Mouse (Mus musculus) layer of hippocampus, adult 18-20 months (tissue): ENCODE measurements at regions not wholly inside any gene's neighbourhood (a gene's known extent, or its start where the extent isn't known, plus 50 kb on each side); places are given as distances from the start of the nearest gene placed in this dataset.

ENCODE experiments used
- DNase-seq, 2 experiments: peaks; one replicate each; pipeline ENCODE4 v3.0.0; 2022; ENCODE audit warnings: low spot score in 2 of 2

DNA sequence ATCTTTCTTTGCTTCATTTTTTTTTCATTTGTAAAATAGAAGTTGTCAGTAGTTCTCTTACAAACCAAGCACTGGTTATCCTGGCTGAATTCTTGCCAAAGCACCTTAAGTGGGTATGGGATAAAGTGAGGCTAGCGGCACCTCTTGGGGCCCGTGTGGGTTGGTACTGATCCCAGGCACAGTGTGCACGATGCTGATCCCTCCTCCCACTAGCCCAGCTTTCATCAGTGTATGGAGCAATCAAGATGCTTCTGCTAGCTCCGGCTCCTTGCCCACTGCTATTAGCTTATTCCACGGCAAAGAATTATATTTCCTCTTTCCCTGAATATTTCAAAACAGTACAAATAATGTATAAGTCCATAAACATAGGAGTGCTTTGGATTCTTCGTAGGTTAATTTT is 307.4 kb upstream of the Npvf start:
- DNase-seq = peak in 1 of 2 experiments; percentile 26

DNA sequence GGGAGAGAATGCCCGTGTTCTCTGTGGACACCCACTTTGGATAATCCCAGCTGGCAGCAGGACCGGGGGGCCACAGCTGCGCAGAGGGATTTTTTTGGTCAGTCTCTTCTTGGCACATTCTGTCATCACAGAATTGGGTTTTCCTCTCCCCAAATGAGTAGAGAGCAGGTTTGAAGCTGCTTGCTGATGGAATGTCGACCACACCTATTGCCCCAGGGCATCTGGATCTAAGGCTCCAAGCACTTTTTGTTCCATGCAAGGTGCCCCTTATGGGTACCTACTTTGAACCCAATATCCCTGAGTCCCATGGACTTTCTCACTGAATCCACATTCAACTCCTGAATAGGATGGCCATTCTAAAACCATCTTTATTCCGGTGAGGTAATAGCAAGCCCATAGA is 314.3 kb upstream of the Npvf start:
- no peak for DNase-seq

DNA sequence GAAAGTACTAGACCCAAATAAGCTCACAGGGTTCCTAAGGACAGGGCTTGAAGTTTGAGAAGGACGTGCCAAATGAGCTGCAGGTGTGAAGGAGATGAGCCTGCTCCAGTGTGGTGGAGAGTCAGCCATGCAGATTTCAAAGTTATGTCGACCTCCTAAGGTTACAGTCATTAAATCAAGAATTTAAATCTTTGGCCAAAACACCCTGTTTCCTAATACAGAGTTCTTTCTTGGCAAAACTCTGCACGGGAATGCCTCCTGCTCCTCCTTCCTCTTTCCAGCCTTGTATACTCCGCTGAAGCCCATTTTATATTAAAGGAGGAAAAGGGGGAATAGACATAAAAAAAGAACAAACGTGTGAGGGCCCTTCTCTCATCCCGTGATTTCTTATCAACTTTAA is 315.1 kb upstream of the Npvf start:
- no peak for DNase-seq

DNA sequence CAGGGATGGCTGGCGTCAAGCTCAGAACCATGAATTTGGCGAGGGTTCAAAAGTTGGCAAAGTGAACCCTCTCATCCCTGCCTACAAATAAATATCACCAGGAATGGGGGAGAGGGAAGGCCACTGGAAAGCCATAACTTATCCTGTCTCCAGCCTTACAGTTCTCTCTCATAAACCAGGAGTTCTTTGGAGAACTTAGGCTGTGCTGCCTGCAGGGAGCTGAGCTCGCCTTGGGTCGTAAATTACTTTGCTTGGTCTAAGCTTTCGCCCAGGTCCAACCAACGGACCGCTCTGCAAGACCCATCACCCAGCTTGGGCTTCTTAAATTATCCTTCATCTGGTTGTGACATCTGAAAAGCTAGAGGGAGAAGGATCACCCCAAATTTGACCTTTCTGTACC is 315.8 kb upstream of the Npvf start:
- DNase-seq = no peak

DNA sequence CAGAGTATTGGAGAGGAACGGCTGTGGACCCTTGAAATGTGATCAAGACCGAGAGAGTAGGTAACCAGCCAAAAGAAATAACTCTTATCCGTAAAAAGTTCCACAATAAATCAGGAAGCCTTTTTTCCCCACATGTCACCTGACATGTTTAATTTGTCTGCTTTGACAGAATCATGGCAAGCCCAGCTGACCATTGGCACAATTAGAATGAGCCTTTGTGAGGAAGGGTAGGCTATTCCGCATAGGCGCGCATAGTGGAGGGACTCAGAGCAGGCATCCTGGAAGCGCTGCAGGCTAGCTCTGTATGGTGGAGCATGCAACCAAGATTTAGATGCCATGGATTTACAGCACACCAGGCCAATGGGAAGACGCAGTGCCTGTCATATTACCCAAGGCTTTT is 316.5 kb upstream of the Npvf start:
- DNase-seq = no peak

DNA sequence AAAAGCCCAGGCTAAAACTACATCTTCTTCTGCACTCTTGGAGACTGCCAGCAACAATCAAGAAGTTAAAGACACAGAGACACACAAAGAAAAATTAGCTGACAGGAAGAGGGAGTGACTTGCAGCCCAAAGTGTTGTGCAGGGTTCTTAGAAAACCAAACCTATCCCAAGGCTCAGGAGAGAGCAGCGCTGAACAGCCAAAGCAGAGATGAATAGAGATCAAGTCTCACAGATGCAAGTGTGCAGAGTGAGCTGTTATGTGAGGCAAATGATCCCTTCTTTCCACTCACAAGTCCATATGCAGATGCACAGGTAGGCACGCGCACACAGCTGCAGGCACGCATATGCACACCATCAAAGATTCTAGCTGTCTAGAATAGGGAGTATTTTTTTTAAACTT is 318.0 kb upstream of the Npvf start:
- no peak for DNase-seq

DNA sequence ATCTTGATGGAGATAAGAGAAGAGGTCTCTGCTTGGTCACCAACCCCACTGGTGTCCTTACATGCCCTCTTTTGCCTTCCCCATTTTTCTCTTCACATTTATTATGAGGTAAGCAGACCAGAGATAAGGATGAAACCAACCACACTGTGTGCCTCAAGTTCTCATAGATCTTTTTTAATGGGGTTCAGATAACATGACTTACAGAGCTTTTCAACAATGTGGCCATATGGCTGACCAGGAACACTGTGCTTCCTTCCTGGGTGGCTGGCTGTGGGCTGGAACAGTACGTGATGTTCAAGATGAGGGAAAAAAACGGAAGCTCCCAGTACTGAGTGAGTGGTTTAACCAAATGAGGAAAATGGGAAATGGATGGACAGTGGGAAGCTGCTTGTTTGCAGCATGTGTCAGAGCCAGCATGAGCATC is 319.0 kb upstream of the Npvf start:
- peak in 1 of 2 experiments; percentile 24 for DNase-seq

DNA sequence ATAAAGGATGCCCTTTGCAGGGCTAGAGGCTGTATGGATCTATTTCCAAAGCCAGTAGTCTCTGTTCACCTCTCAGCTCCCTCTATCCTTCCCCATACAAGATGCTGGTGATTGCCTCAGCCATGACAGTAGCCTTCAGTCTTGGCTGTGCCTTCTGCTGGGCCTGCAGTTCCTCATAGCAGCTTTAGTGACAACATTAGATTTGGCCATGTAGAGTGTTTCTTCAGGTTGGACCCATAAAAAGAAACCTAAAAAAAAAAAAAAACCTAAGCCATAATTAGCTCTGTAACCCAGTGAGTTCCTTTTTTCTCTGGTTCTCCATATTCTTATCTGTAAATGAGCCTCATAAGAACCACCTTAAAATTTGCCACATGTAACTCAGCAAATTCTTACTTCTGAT is 319.6 kb upstream of the Npvf start:
- no peak for DNase-seq

DNA sequence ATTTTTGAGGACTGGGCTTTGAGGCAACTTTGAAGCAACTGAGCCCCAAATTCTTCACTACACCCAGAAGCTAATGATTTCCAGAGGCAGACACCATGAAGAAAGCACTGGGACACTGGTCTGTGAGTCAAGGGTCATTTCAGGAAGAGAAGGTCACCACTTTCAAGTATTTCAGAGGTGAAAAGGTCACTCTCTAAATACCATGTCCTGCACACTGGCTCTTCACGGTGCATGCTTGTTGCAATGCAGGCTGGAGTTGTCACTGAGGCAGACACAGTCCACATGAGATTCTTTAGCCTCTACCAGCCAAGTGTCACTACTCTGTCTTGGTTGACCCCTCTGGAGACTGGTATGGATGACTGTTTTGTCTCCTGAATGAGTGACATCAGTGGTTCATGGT is 320.7 kb upstream of the Npvf start:
- no peak for DNase-seq

DNA sequence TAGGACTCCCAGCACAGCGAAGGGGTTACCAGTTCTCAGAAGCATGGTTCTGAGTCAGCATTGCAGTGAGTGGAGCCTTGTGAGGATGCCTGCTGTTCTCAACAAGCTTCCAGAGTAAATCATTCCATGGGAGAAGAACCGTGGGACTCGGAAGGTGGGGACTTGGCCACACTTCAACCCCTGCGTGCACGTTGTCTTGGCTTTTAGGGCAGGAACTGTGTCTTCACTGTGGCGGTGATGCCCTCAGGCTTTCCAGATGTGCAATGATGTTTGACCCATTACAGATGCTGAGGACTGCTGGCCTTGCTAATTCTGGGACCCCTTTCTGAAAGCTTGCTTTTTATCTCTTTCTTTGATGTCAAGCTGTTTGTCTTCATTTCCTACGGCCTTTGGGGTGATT is 322.7 kb upstream of the Npvf start:
- no peak for DNase-seq

DNA sequence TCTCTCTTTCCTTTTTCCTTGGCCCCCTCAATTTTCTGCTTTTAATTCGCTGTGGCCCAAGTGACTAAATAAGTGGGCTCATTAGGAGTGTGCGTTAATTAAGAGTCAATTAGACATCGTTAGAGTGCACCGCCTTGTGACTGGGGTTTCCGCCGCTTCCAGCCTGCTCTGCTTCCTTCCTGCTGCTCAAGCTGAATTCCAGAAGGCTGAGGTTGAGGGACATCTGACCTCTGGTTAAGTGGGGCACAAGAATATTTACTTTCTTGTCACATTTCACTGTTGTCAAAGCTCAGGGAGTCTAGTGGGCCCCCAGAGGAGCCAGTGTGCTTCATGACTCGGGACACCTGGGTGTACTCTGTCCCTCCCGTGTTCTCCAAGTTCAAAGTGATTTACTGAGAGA is 323.1 kb upstream of the Npvf start:
- DNase-seq = no peak

DNA sequence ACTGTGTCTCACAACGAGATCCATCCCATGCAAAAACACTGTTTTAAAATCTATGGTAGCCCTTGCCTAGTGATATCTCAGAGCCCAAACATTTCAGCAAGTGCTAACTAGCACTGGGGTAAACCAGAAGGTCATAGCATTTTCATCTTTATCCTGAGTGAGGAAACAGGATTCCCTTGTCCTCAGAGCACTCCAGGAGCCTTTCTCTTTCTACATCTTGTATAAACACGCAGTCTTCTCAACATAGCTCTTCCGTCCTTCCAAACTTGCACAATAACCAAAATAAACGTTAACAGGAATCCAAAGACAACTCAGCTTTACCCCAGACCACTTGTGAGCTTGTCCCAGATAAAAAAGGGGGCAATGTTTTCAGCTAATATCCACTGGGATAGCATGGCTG is 323.8 kb upstream of the Npvf start:
- no peak for DNase-seq

DNA sequence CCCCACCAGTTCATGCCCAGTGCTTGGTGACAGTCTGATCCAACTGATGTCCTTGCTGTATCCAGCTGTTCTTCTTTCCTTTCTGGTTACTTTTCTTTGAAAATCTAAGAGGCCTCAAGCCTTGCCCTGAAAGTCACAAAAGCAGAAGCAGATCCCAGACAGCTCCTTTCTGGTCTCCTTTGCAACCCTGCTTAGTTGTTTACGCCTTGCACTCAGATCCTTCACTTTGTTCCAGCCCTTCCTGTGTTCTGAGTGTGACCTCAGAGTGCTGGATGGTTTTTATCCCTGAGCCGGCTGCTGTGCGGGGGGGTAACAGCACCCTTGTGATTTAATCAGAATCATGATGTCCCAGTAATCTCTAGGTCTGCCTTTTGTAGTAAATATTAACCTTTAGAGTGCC is 324.3 kb upstream of the Npvf start:
- no peak for DNase-seq

DNA sequence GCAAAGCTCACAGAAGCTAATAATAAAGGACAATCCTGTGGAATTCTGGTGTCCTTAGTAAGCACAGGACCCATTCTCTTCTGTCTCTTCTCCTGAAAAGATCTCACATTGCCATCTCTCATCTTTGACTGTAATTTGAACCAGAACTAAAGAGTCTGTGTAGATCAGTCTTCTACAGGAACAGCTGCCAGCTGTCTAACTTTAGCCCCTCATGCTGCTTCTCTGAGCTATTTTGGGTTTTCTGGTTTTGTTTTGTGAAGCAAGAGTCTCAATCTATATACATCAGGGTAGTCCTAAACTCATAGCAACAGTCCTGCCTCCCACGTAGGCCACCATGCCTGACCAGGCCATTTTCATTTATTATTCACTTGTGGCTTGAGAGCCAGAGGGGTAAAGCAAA is 325.5 kb upstream of the Npvf start:
- no peak for DNase-seq

DNA sequence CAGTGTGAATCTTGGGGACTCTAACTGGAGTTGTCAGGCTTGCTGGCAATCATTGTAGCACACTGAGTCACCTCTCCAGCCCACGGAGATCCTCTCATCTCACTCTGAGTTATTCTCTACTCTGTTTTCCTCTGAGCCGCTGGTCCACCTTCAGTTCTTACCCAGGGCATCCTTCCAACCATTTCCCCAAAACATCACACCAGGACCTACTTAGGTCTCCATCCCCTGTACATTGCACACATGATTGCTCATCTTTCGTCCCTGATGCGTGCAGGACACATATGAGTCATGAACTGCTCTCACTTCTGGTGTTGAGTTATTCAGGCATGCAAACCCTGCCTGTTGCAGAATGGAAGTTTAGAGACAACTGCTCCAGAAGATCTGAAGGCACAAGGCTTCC is 326.1 kb upstream of the Npvf start:
- DNase-seq = no peak

DNA sequence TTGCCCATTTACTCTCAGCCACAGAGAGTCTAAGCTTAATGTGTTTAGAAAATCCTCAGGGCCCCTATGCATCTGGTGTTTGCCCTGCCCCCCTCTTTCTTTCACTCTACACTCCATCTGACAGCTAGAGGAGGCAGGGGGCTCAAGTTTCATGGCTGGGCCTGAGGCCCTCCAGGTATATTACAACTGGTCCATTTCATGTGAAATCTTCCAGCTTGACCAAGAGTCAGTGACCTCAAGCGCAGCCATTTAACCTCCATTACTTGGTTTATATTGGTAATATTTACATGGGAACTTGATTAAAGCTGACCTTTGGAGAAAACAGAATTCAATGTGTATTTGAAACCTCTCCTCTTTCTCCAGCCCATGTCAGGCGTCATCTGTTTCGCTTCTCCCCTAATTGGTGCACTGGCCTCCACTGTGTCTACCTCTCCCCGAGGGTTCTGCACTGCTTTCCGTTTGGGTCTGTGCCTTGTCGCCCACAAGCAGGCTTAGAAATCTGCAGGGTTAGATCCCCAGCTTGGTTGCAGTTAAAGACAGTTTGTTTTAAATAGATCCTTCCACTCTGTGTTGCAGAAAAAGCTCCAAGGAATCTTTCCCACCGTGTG is 327.6 kb upstream of the Npvf start:
- no peak for DNase-seq

DNA sequence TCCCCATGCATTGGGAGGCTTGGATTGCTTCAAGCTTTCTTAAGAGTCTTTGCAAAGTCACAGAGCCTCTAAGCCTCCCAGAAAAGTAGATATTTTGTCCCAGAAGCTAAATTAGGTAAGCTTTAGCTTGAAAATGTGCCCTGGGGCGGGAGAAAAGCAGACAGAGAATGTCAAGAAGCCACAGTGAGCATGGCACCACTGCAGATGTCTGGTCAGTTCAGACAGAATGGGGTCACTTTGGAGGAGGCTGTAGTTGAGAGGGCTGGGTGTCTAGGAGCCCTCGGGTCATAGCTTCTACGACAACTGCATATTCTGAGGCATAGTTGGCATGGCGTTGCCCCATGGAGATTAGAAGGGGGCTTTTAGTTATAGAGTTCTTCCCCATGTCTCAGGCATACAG is 328.6 kb upstream of the Npvf start:
- DNase-seq = no peak

DNA sequence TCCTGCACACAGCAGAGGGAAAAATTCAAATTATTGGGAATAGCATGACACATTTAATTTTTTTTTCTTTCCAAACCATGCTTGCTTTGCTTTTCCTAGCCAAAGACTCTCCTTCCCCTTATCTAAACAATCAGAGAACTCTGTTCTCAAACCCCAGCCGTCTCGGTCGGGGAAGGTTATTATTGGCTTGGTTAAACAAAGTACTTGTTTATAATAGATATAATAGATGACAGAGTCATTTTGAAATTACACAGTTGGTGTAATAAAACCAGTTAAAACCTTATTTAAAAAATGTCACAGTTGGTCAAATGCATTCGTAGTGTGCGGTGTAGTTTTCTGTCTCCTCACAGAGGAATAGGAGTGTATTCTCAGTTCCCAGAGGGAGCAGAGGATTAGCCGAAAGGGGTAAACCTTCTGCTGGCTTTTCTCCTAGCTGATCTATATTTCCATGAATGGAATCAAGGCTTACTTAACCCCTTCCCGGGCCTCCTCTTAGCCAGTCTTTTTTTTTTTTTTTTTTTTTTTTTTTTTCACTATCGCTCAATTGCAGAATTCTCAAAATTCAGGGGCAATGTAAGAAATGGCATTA is 329.4 kb upstream of the Npvf start:
- no peak for DNase-seq

DNA sequence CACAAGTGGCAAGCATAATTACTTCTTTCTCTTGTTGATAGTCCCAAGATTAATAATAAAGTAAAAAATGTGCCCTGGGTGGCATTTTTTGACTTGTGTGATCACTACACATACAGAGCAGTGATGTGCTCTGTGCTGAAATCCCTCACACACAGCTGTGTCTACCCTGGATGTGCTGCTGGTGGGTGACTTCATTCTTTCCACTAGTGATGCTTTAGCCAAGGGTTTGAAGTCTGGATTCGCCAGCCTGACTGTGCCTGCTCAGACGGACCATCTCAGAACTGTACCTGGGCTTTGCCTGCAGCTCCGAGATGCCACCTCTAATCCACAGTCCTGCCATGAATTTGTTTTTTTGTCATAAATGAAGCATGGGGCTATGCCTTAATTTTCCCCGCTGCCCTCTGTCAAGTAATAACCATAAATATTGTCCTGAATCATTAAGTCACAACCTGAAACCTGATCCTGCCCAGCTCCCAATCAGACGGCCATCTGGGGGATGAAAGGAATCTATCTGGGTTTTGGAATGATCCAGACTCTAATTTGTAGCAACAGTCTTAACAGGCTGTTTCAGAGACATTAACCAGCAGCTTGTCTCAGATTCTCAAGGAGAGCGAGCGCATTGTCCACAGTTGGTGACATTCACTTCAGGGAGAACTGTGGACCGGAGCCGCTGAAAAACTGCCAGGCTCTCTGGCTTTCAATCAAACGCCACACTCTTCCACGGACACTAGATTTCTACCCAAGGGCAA is 330.1 kb upstream of the Npvf start:
- DNase-seq = no peak

DNA sequence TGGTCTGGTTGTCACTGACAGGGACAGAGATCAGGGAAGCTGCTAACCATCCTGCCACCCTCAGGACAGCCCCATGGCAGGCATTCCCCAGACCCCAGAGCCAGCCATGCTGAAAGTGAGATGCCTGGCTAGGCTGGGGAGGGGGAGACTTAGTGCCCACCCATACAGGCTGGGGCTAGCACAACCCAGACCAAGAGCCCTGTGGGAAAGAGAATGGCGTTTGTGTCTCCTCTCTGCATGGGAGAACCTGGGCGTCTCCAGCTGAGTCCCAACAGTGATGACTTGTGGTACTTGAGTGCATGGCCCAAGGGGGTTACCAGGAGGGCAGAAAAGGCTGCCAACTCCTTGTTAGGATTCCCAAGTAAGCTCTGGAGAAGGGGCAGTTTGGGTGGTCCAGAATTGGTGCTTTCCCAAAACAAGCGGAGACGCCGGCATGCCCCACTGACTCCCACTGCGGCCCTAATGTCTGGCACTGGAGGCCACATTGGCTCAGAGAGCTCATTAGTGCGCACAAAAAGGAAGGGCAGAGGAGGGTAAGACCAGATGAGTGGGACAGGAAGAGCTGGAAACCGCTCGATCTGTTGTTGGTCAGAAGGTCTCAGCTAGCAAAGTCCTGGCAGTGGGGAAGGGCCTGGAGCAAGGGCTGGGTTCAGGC is 332.2 kb upstream of the Npvf start:
- no peak for DNase-seq

DNA sequence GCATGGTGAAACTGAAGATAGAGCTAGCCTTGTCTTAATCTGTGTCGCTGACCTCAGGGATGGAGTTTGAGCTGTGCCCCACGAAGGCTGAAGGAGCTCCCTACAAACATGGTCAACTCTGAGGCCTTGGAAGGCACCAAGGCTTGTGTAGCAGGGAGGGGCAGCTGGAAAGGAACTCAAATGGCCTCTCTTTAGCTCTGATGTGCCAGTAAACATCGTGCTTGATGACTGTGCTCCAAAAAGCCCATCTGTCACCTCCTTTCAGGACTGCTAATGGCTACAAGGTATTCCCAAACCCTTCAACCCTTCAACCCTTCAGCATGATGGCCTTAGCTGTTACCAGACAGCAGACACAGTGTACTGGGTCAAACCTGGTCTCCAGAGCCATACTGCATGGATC is 334.3 kb upstream of the Npvf start:
- DNase-seq = no peak

DNA sequence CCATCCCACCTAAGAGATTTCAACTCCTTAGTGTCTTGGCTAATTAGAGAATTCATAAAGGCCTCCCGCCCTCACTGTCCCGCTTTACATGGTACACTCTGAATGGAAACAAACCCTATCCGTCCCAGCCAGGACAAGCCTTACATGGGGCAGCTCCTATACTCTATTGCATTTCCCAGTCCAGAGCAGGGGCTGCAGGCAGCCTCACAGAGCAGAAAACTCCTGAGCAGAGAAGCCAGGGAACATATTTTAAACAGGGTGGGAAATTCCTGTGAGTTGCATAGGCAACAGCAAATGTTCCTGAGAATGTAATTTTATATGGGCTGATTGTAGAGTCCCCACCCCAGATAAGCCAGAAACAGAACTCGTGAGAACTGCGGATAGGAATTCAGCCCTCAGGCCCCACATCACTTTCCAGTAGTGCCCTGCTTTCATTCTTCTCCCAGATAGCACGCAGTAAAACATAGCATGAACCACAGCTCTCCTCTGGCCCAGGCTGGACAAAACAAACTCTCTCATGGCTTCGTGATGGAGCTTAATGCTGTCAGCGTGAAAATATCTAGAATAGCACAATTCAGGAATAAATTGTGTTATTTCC is 337.4 kb upstream of the Npvf start:
- DNase-seq = no peak
